Mouse (Mus musculus) layer of hippocampus, postnatal 36 days (tissue): ENCODE results near the gene Nudt9. TPM values are rescaled to one million over a fixed set of nuclear protein-coding genes. Genes with fewer than 3 reads are reported as not detected.
"Not testable (repeated sequence)": the region's sequence is repeated elsewhere in the genome, so short reads cannot be mapped to it uniquely, and the experiment has no call there.

ENCODE experiments used
- DNase-seq, 2 experiments: peaks; one replicate each; pipeline ENCODE4 v3.0.0; 2022
- total RNA-seq, 2 experiments: library from RNA; stranded (reverse); gene quantifications; 2 replicates each; pipeline ENCODE4 v1.2.3; 2021

Nudt9 gene
- 10 to 100 TPM; 70.8 to 71.3 TPM for total RNA-seq

GRCm38 (mm10) chr5:104046256-104047199 is at the start of gene Nudt9:
Gene Nudt9 (plus strand): TSS chr5:104046306.
- DNase-seq = peak; percentile 96 to 98

- DNase-seq = peak in 1 of 2 experiments; percentile 11
Observed at GRCm38 (mm10) chr5:103998739-103999138, 47.4 kb upstream of the Nudt9 start.

- peak; percentile 67 to 73 for DNase-seq
Observed at GRCm38 (mm10) chr5:103999738-104000137, 46.4 kb upstream of the Nudt9 start.

GRCm38 (mm10) chr5:104002549-104003255 is 43.4 kb upstream of the Nudt9 start:
- DNase-seq = no peak

- DNase-seq = no peak
Observed at GRCm38 (mm10) chr5:104003256-104003931, 42.7 kb upstream of the Nudt9 start.

GRCm38 (mm10) chr5:104003955-104004354 is 42.2 kb upstream of the Nudt9 start:
- no peak for DNase-seq

- no peak for DNase-seq
Observed at GRCm38 (mm10) chr5:104006811-104007210, 39.3 kb upstream of the Nudt9 start.

GRCm38 (mm10) chr5:104007801-104008200 is 38.3 kb upstream of the Nudt9 start:
- DNase-seq = no peak

- DNase-seq = no peak
Observed at GRCm38 (mm10) chr5:104009421-104009820, 36.7 kb upstream of the Nudt9 start.

GRCm38 (mm10) chr5:104010261-104010660 is 35.8 kb upstream of the Nudt9 start:
- DNase-seq = no peak

GRCm38 (mm10) chr5:104011419-104011818 is 34.7 kb upstream of the Nudt9 start:
- no peak for DNase-seq

- DNase-seq = peak; percentile 64 to 70
Observed at GRCm38 (mm10) chr5:104021597-104022378, 24.3 kb upstream of the Nudt9 start, which contains the start of gene Hsd17b11. Gene Hsd17b11 (minus strand): TSS chr5:104021919.

GRCm38 (mm10) chr5:104022558-104022957 is 23.5 kb upstream of the Nudt9 start:
- no peak for DNase-seq

GRCm38 (mm10) chr5:104023289-104024020 is 22.7 kb upstream of the Nudt9 start:
- no peak for DNase-seq

GRCm38 (mm10) chr5:104024193-104024592 is 21.9 kb upstream of the Nudt9 start:
- DNase-seq = not testable (repeated sequence)

- DNase-seq = no peak
Observed at GRCm38 (mm10) chr5:104024762-104025161, 21.3 kb upstream of the Nudt9 start.

GRCm38 (mm10) chr5:104025245-104025854 is 20.8 kb upstream of the Nudt9 start:
- no peak for DNase-seq

GRCm38 (mm10) chr5:104032434-104033097 is 13.5 kb upstream of the Nudt9 start:
- DNase-seq = no peak

- no peak for DNase-seq
Observed at GRCm38 (mm10) chr5:104035066-104035465, 11.0 kb upstream of the Nudt9 start.

GRCm38 (mm10) chr5:104035824-104036223 is 10.3 kb upstream of the Nudt9 start:
- DNase-seq = no peak
